In genomic region chr14:10439007-10439749, GRCm38 (mm10) we compare ENCODE assay signal across 23 mouse cellular contexts.
A peak's percentile ranks its signal among the peaks of the same experiment; 100 is the strongest.
DNase-seq lines count a peak whose midpoint lies in the region; ATAC-seq and TF ChIP-seq lines count a peak whose summit lies in the region.
"Had no signal": no experiment of that assay in that cellular context is flagged by ENCODE, and none has a peak within 500 bp of the region (broad histone marks: within the 10 kb centered on the region; RNA-seq: fewer than 3 reads in every experiment).

No protein-coding gene starts in this region.

- peak; percentile 93 for ATAC-seq in megakaryocyte, adult 5-6 weeks (ENCODE audit: poor library complexity, severe bottlenecking)
- ATAC-seq: forebrain, embryonic 15.5 days; hindbrain, postnatal 0 days; intestine, postnatal 0 days had no signal

- no peaks in the 10 kb centered on the region; the same call in 1 of the 2 replicates for H3K4me1 ChIP-seq in bone marrow, adult 2 months (ENCODE audit: control insufficient read depth, insufficient read depth, low read length)
- H3K4me1 ChIP-seq: embryonic facial prominence, embryonic 10.5 days; forebrain, embryonic 15.5 days; heart, embryonic 12.5 days; limb, embryonic 15.5 days; neural tube, embryonic 15.5 days had no signal

- intact Hi-C loops in gastrocnemius, adult 2 months (cut with DNase I) = no loop called here

- peak overlapping the region; percentile 8 for H3K27ac ChIP-seq in bone marrow, adult 2 months (ENCODE audit: control insufficient read depth, insufficient read depth, low read depth, low read length, poor library complexity)
- H3K27ac ChIP-seq in gastrocnemius, adult 2 months = no peak overlapping the region
- H3K27ac ChIP-seq: embryonic facial prominence, embryonic 10.5 days; forebrain, embryonic 15.5 days; hindbrain, postnatal 0 days; limb, embryonic 15.5 days; neural tube, embryonic 15.5 days had no signal

- TF ChIP-seq POLR2A in bone marrow, adult 2 months (IDR thresholded peaks at IDR 0.05; ENCODE audit: borderline replicate concordance, control insufficient read depth, low read depth, low read length) = no peak

- TF ChIP-seq CTCF in bone marrow, adult 2 months (IDR thresholded peaks at IDR 0.05; ENCODE audit: control insufficient read depth, insufficient read depth, low read length) = no peak
- TF ChIP-seq CTCF in gastrocnemius, adult 2 months (IDR thresholded peaks at IDR 0.05) = no peak

- WGBS in bone marrow, adult 2 months = 56% methylated on average over 1 of the region's 1 CpGs

- H3K4me3 ChIP-seq in bone marrow, adult 2 months (replicated peaks; ENCODE audit: control insufficient read depth, low read depth, low read length) = no peak overlapping the region
- H3K4me3 ChIP-seq in gastrocnemius, adult 2 months = no peak overlapping the region
- H3K4me3 ChIP-seq: embryonic facial prominence, embryonic 10.5 days; forebrain, embryonic 15.5 days; heart, embryonic 12.5 days; limb, embryonic 15.5 days; neural tube, embryonic 15.5 days had no signal

- DNase-seq in 416B (ENCODE audit: low read depth) = peak; percentile 10
- DNase-seq in A20 (ENCODE audit: low read depth, low spot score) = peak; percentile 82
- DNase-seq in right cerebral cortex, postnatal 25 days = no peak
- DNase-seq in gastrocnemius, adult 2 months = no peak
- DNase-seq in cerebellum, adult 11-12 months = no peak
- DNase-seq: adrenal gland, postnatal 10 days; cerebellum, adult 9-11 months; gastrocnemius, postnatal 10 days; heart, adult 18-20 months; heart, postnatal 10 days; kidney, postnatal 25 days; lung, adult 18-20 months; lung, postnatal 10 days; right cerebral cortex, postnatal 14 days had no signal

Comparison
In these comparisons a context has a peak if more than half of its experiments do, and no peak if none do; other contexts are left out.
1. DNase-seq: peak in 416B (single experiment) and A20 (single experiment); none in right cerebral cortex, postnatal 25 days (single experiment), gastrocnemius, adult 2 months (single experiment) and cerebellum, adult 11-12 months (single experiment).